Mouse (Mus musculus) megakaryocyte, embryonic 14.5 days (primary cell): ENCODE data around the gene Hmgb1.

Experiments
- FLI1 ChIP-seq: IDR thresholded peaks from 2 replicates; pipeline ENCODE4 v1.6.1; 2012; ENCODE audit warnings: low read length, inconsistent platforms, mixed read lengths
- GATA1 ChIP-seq: IDR thresholded peaks from 3 replicates; pipeline ENCODE4 v1.6.1; 2012; ENCODE audit warnings: mixed read lengths, low read length, inconsistent platforms, borderline replicate concordance

DNA sequence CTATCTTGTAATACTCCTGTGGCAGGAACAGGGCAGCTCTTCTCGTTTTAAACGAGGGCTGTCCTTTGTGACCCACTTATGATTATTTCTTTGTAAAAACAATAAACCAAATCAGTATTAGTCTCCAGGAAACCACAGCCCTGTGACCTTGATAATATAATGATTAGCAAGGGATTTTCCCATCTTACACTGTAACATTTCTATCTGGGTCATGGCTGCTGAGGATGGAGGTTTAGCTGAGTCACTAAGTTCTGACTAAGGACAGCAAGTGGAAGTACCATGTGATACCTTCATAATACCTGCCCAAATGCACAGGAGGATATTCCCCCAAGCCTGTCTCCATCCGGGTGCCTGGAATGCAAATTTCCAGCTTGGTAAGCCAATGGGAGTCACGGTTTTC lies 23.8 kb downstream of the Hmgb1 start:
- no peak for TF ChIP-seq GATA1
- TF ChIP-seq FLI1 = no peak
